Mouse (Mus musculus) stomach, postnatal 0 days (tissue): ENCODE measurements around the gene Gm45062.

Experiments used
- CTCF ChIP-seq: IDR thresholded peaks from 2 replicates; pipeline ENCODE4 v1.5.1; 2016; ENCODE audit warnings: antibody characterized with exemption, low read depth, mild to moderate bottlenecking, moderate library complexity
- EP300 ChIP-seq: optimal IDR thresholded peaks from 2 replicates; pipeline ENCODE3; 2016; ENCODE audit warnings: antibody characterized with exemption

DNA sequence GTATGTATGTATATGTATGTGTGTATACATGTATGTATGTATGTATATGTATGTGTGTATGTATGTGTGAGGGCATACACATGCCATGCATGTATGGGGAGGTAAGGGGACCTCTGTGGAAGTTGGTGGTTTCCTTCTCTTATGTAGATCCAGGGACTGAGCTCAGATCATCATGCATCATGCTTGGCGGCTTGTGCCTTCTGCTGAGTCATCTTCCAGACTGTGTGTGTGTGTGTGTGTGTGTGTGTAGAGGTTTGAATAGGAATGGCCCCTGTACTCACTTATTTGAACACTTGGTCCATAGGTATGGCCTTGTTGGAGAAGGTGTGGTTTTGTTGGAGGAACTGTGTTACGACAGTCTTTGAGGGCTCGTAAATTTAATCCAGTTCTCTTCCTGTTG, 26.9 kb downstream of the Gm45062 start:
- TF ChIP-seq EP300 (no peak), CTCF (no peak)
